Mouse (Mus musculus): ENCODE measurements at regions not wholly inside any gene's neighbourhood (a gene's known extent, or its start where the extent isn't known, plus 50 kb on each side); places are given as distances from the start of the nearest gene placed in this dataset.
A peak's percentile ranks its signal among the peaks of the same experiment; 100 is the strongest.

GRCm38 (mm10) chr2:159168553-159169064, 374.0 kb downstream of the Dhx35 start:
- DNase-seq: no peak

- no peak for DNase-seq
Observed at GRCm38 (mm10) chr2:159196156-159196555, 401.5 kb downstream of the Dhx35 start.

GRCm38 (mm10) chr2:159232266-159232665, 437.7 kb downstream of the Dhx35 start:
- DNase-seq: no peak

- DNase-seq: no peak
Observed at GRCm38 (mm10) chr2:159235000-159235399, 440.4 kb downstream of the Dhx35 start.

- DNase-seq: no peak
Observed at GRCm38 (mm10) chr2:159250065-159250464, 455.5 kb downstream of the Dhx35 start.

- no peak for DNase-seq
Observed at GRCm38 (mm10) chr2:159250993-159251665, 456.5 kb downstream of the Dhx35 start.

GRCm38 (mm10) chr2:159270221-159271080, 475.8 kb downstream of the Dhx35 start:
- DNase-seq: no peak

GRCm38 (mm10) chr2:159278896-159279295, 484.3 kb downstream of the Dhx35 start:
- DNase-seq: no peak

GRCm38 (mm10) chr2:159281558-159282320, 487.1 kb downstream of the Dhx35 start:
- no peak for DNase-seq

GRCm38 (mm10) chr2:159284100-159284499, 489.5 kb downstream of the Dhx35 start:
- DNase-seq: no peak

GRCm38 (mm10) chr2:159284525-159285189, 490.1 kb downstream of the Dhx35 start:
- no peak for DNase-seq

GRCm38 (mm10) chr2:159287996-159288563, 493.5 kb downstream of the Dhx35 start:
- no peak for DNase-seq

GRCm38 (mm10) chr2:159290081-159290480, 495.5 kb downstream of the Dhx35 start:
- no peak for DNase-seq

GRCm38 (mm10) chr2:159307001-159307400, 512.4 kb downstream of the Dhx35 start:
- no peak for DNase-seq

- peak; percentile 1 for DNase-seq
Observed at GRCm38 (mm10) chr2:159334711-159335110, 540.1 kb downstream of the Dhx35 start.

- no peak for DNase-seq
Observed at GRCm38 (mm10) chr2:159336646-159337045, 542.0 kb downstream of the Dhx35 start.

- no peak for DNase-seq
Observed at GRCm38 (mm10) chr2:159343624-159344560, 549.3 kb downstream of the Dhx35 start.

- DNase-seq: no peak
Observed at GRCm38 (mm10) chr2:159354247-159354646, 559.6 kb downstream of the Dhx35 start.

- DNase-seq: no peak
Observed at GRCm38 (mm10) chr2:159356503-159356902, 561.9 kb downstream of the Dhx35 start.

GRCm38 (mm10) chr2:159361371-159361770, 566.8 kb downstream of the Dhx35 start:
- no peak for DNase-seq

GRCm38 (mm10) chr2:159392865-159393264, 598.3 kb downstream of the Dhx35 start:
- DNase-seq: no peak

All from cerebellum, adult 9-10 months (tissue).